Mouse (Mus musculus): ENCODE measurements at regions not wholly inside any gene's neighbourhood (a gene's known extent, or its start where the extent isn't known, plus 50 kb on each side); places are given as distances from the start of the nearest gene placed in this dataset.
"Not testable (repeated sequence)": the region's sequence is repeated elsewhere in the genome, so short reads cannot be mapped to it uniquely, and the experiment has no call there.

DNA sequence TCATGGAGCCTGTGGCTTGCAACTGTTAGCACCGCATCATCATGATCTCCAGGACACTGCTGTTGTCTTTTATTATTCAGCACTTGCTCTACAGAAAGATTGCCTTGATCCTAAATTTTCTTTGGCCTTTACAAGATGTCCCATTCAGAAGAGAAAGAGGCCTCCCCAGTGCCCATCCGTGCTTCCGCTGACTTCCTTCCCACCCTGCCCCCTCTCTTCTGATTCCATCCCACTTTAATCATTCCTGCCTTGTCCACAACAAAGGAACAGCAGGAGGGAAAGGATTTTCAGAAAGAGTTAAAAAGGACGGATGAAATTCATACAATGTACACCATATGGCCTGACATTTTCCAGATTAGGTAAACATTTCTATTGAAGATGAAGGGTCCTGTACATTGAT lies 985.2 kb downstream of the Bcl11a start:
- Histone ChIP-seq H3K4me3 (no peak overlapping the region), H3K27ac (no peak overlapping the region)
- TF ChIP-seq CTCF (conservative IDR thresholded peaks at IDR 0.05) = no peak
- no peak for DNase-seq (ENCODE audit: low spot score in 2 of 2)

DNA sequence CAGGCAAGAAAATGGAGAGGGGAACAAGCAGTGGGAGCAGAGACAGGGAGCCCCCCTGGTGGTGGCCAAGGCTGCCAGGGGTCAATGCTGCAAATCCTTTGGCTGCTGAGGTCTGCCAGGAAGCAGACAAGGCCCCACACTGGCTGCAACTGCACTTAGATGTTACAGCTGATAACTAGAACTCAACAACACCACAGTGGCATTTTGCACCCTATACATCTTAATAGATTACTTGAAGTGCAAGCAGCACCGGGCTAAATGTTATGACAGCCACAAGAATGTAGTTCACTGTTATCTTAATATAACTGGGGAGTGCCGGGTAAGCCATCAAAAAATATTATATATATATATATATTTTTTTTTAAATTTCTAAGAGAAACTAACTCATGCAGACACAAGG lies 986.1 kb downstream of the Bcl11a start:
- no peak for TF ChIP-seq CTCF (conservative IDR thresholded peaks at IDR 0.05)
- DNase-seq (ENCODE audit: low spot score in 2 of 2) = no peak
- Histone ChIP-seq H3K4me3 (no peak overlapping the region), H3K27ac (no peak overlapping the region)

DNA sequence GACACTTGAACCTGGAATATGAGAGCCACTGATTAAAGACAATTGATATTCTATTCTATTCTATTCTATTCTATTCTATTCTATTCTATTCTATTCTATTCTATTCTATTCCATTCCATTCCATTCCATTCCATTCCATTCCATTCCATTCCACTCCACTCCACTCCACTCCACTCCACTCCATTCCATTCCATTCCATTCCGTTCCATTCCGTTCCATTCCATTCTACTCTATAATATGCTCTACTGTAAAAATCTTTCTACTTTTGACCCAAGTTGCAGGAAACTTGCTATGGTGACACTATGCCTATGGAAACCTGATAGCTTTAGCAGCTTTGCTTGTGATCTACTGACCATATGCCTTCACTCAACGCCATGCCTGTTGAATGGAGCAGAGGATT lies 1022.1 kb downstream of the Bcl11a start:
- not testable (repeated sequence) for H3K4me3 ChIP-seq; H3K27ac ChIP-seq; DNase-seq (ENCODE audit: low spot score in 2 of 2)

DNA sequence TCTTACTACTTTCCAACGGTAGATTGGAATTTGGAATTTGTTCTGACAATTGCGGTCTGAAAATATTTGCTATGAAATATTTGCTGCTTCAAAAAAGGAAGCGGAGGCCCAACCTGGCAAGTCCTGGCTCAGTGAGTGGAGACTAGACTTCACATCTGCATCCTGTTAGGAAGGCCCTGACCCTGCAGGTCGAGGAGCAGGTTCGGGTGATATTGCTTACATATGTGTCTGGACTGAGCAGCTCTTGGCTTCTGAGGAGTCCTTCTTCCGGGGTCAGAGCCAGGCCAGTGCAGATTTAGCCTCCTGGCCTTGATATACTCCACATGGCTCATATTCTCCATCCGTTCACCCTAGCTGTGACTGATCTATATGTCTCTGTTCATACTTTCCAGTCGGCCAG lies 1026.6 kb downstream of the Bcl11a start:
- Histone ChIP-seq H3K27ac (no peak overlapping the region), H3K4me3 (no peak overlapping the region)
- DNase-seq (ENCODE audit: low spot score in 2 of 2) = no peak
- no peak for TF ChIP-seq CTCF (conservative IDR thresholded peaks at IDR 0.05)

DNA sequence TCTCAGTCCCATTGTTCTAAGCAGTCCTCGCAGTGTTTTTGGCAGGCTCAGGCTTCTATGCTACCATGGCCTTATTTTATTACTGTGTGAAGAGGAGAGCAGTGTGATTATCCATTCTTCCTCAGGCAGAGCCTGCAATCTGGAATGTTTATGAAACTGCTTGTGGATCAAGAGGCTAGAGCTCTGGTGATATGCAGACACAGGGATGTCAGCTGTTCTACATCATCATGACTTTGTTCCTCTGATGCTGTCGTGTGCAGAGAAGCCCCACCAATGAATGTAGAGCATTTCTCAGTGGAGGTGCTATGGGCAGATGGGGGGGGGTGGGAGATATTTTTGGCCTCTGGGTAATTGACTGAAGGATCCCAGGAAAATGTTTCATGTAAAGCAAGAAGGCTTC lies 1046.6 kb downstream of the Bcl11a start:
- H3K27ac ChIP-seq = 0 out of 2 replicates have a peak overlapping the region, but pooled peaks have one; percentile 19
- no peak for TF ChIP-seq CTCF (conservative IDR thresholded peaks at IDR 0.05)
- H3K4me3 ChIP-seq = no peak overlapping the region
- no peak for DNase-seq (ENCODE audit: low spot score in 2 of 2)

DNA sequence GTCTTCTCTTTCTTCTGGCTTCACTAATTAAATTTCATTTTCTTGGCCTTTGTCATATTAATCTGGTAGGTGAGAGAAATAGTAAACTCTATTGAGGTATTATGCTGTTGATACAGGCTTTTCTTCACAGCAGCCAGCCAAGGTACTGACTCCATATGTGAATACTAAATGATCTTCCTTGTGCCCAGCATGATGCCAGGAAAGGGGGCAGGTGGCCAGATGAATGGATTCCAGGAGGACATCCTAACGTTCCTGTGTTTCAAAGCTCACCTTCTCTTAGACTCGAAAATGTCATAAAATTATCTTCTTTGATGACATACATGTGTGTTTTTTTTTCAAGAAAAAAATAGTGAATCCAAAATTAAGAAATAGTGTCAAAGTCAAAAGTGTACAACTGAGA lies 1064.4 kb downstream of the Bcl11a start:
- no peak for TF ChIP-seq CTCF (conservative IDR thresholded peaks at IDR 0.05)
- no peak overlapping the region for H3K27ac ChIP-seq
- H3K4me3 ChIP-seq = no peak overlapping the region
- no peak for DNase-seq (ENCODE audit: low spot score in 2 of 2)

DNA sequence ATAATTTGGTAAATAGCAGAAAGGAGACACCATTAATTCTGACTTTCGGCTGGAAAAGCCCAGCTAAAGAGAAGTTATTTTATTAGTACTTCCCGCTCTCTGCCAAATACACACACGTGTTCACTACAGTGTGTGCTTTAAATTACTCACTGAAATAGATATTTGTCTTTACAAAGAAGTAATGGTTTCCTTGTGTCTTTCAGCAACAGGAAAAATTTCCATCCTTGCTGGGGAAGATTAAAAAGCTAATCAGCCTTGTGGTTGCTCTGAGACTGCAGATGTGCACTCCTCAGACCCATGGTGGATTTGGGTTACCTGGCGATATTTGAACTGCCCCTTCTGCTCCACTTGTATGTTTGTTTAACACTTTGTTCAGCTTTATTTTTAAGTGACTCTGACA lies 1065.0 kb downstream of the Bcl11a start:
- Histone ChIP-seq H3K4me3 (no peak overlapping the region), H3K27ac (no peak overlapping the region)
- no peak for DNase-seq (ENCODE audit: low spot score in 2 of 2)
- TF ChIP-seq CTCF (conservative IDR thresholded peaks at IDR 0.05) = no peak

DNA sequence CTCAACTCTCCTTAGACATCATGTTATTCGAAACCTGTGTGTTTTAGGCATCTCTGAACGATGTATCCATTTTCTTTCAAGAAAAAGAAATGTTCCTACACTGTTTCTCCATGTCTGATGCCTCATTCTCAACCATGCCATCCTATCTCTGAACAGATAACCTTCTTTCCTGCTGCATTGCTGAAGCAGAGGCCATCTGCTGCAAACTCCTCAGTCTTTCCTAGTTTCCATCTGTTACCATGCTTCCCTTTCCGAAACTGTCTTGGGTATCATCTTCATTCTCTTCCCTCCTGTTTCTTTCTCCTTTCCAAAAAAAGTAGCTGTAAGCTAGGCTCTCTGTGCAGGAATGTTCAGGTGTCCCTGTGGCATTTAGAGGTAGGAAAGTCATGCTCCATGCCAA lies 1063.3 kb downstream of the 5730522E02Rik start:
- DNase-seq (ENCODE audit: low spot score in 2 of 2) = peak; percentile 17 to 29
- Histone ChIP-seq H3K4me3 (no peak overlapping the region), H3K27ac (0 out of 2 replicates have a peak overlapping the region, but pooled peaks have one; percentile 28)
- no peak for TF ChIP-seq CTCF (conservative IDR thresholded peaks at IDR 0.05)

DNA sequence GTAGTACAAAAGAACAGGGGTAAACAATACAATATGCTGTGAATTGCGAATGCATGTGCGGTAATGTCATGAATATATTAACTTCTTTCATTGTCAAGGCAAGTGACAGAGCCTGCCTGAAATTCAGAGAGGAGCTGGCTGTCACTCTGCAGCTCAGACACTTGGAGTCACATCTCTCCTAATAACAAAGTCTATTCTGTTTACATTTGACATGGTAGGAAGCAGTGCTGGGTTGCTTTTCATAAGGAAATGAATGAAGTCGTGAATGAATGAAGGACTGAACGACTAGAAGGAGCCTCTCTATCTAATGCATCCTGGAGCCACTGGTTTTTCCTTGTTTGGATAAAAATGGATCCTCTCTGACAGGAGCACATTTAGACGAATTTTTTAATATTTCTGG lies 1053.9 kb downstream of the 5730522E02Rik start:
- DNase-seq (ENCODE audit: low spot score in 2 of 2) = no peak
- peak overlapping the region; percentile 24; the same call in 1 of the 2 replicates for H3K4me3 ChIP-seq
- TF ChIP-seq CTCF (conservative IDR thresholded peaks at IDR 0.05) = no peak
- no peak overlapping the region for H3K27ac ChIP-seq

DNA sequence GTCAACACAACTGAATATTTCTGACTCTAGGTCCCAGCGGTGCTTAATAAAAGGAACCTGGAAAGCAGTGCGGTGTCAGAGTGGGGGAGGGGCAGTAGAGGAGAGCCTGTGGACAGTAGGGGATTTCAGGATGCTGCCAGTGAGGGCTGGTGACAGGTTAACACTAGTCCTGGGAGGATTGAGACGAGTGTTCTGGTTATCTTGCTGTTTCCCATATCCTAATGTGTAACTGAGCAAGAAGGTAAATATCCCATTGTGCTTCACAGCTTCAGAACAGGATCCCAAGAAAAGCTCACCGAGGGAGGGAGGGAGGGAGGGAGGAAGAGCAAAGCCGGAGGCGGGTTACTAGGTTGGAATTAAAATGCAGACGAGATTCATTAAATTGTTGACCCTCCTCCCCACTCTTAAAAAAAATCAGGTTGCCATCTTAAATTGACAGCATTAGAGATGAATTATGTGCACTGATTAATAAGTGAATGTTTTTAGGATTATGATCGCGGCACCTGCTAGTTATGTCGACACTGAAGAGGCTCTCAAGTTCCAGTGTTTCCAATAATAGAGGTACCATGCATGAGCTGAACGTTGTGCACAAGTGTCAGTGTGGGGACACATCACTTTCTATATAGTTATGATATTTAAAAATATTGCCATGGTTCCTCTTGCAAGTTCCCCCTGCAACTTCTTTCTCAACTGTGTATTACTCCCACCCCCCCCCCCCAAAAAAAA lies 1053.3 kb downstream of the 5730522E02Rik start:
- Histone ChIP-seq H3K4me3 (peak overlapping the region; percentile 24; the same call in 1 of the 2 replicates), H3K27ac (no peak overlapping the region)
- no peak for TF ChIP-seq CTCF (conservative IDR thresholded peaks at IDR 0.05)
- DNase-seq (ENCODE audit: low spot score in 2 of 2) = no peak

DNA sequence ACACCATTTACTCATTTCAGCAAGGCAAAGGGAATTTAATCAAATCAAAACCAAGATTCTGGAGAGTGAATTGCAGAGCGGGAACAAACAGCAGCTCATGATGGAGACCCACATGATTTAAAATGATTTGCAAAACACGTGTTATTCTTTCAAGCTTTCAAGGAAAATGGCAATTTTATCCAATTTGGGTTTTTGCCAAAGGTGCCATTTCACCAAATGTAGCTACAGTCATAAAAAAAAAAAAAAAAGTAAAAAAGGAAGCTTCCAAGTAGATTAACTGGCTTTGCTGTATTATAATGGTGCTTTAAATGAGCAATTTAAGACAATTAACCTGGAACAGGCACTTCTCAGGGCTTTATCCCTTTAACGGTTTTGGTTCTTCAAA lies 1052.7 kb downstream of the 5730522E02Rik start:
- Histone ChIP-seq H3K27ac (no peak overlapping the region), H3K4me3 (no peak overlapping the region)
- DNase-seq (ENCODE audit: low spot score in 2 of 2) = no peak
- TF ChIP-seq CTCF (conservative IDR thresholded peaks at IDR 0.05) = no peak

DNA sequence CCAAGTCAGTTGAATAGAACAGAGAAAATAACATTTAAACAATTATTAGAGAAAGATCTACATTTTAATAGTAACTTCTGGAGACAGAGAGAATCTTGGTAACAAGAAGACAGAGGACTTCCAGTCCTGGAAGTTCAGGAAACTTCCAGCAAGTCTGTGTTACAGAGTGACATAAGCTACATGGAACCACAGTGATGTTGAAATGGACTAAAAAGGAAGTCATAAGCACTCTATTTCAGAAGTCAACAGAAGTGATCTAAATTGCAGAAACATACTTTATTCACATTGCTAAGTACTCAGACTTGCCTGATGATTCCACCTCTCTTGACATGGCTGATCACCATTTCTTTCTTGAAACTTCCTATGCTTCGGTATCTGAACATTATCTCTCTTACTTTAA lies 1051.7 kb downstream of the 5730522E02Rik start:
- no peak for DNase-seq (ENCODE audit: low spot score in 2 of 2)
- H3K4me3 ChIP-seq = no peak overlapping the region
- no peak overlapping the region for H3K27ac ChIP-seq
- no peak for TF ChIP-seq CTCF (conservative IDR thresholded peaks at IDR 0.05)

DNA sequence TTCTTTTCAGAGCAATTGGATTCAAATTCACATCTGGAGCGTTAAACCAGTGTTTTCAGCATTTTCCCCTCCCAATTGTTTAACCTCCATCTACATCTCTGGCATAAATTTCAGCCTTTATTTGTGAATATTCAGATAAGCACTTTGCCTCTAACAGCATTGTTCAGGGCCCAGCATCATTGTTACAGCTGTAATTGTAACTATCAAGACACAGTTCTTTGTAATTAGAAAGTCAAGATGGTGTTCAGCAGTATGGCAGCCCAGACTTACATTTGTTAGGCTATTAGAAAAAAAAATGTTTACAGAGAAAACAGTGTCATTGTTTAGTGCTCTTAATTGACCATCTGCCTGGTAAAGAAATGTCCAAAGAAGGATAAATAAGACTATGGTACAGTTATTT lies 1042.6 kb downstream of the 5730522E02Rik start:
- no peak for DNase-seq (ENCODE audit: low spot score in 2 of 2)
- no peak overlapping the region for H3K4me3 ChIP-seq
- H3K27ac ChIP-seq = no peak overlapping the region
- no peak for TF ChIP-seq CTCF (conservative IDR thresholded peaks at IDR 0.05)

DNA sequence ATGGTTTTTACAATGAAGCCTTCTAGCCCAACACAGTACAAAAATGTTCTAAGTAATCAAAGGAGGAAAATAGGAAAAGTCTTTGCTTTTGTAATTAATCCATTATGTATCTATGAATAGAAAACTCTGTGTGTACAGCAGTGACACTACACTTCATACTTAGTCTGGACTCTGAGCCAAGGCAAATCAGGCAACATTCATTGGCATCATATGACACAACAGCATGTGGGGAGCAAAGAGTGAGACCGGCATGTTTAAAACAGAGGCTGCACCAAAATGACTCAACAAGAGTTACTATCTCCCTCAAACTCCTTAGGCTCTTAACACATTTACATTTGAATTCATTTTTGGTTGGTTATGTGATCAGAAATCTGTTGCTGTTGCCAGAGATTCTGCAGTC lies 1039.5 kb downstream of the 5730522E02Rik start:
- Histone ChIP-seq H3K4me3 (no peak overlapping the region), H3K27ac (no peak overlapping the region)
- no peak for DNase-seq (ENCODE audit: low spot score in 2 of 2)
- TF ChIP-seq CTCF (conservative IDR thresholded peaks at IDR 0.05) = no peak

All from layer of hippocampus, adult 2 months (tissue).